Mouse (Mus musculus) hindbrain, embryonic 14.5 days (tissue): ENCODE results near the gene Rgs13. TPM values are rescaled to one million over a fixed set of nuclear protein-coding genes. Genes with fewer than 3 reads are reported as not detected.

ENCODE experiments used
- ATAC-seq: fragments of 200-750 bp; cut with Nextera tagmentation; 2 replicates; pipeline ENCODE4 v1.8.0; 2017; ENCODE audit warnings: moderate number of reproducible peaks, mild to moderate bottlenecking, moderate TSS enrichment, moderate library complexity; ENCODE audit not compliant: low FRiP score
- DNase-seq: peaks from one replicate; pipeline ENCODE4 v3.0.0-alpha.2; 2015; ENCODE audit warnings: low spot score
- H3K27ac ChIP-seq: fragments of 300-500 bp; sonication (generic); 2 replicates; pipeline ENCODE4 v1.5.1; 2014; ENCODE audit warnings: mild to moderate bottlenecking, moderate library complexity
- H3K27me3 ChIP-seq: fragments of 300-500 bp; sonication (generic); 2 replicates; pipeline ENCODE4 v1.6.1; 2014; ENCODE audit warnings: mild to moderate bottlenecking, low read length, mixed read lengths; ENCODE audit not compliant: control insufficient read depth, insufficient read depth
- H3K36me3 ChIP-seq: fragments of 300-500 bp; sonication (generic); replicated peaks from 2 replicates; pipeline ENCODE4 v1.6.1; 2014; ENCODE audit not compliant: control insufficient read depth, insufficient read depth
- H3K4me1 ChIP-seq: fragments of 300-500 bp; sonication (generic); replicated peaks from 2 replicates; pipeline ENCODE4 v1.6.1; 2014; ENCODE audit warnings: antibody characterized with exemption, low read length, mixed read lengths; ENCODE audit not compliant: control insufficient read depth, insufficient read depth
- H3K4me2 ChIP-seq: fragments of 300-500 bp; sonication (generic); replicated peaks from 2 replicates; pipeline ENCODE4 v1.6.1; 2014; ENCODE audit warnings: mild to moderate bottlenecking, moderate library complexity
- H3K4me3 ChIP-seq: fragments of 300-500 bp; sonication (generic); replicated peaks from 2 replicates; pipeline ENCODE4 v1.5.1; 2014; ENCODE audit warnings: mild to moderate bottlenecking, low read length
- H3K9ac ChIP-seq: fragments of 300-500 bp; sonication (generic); 2 replicates; pipeline ENCODE4 v1.6.1; 2014
- H3K9me3 ChIP-seq: fragments of 300-500 bp; sonication (generic); 2 replicates; pipeline ENCODE4 v1.6.1; 2016; ENCODE audit warnings: low read length; ENCODE audit not compliant: control insufficient read depth
- WGBS: fragments of 180-500 bp; shearing (Covaris S2); extraction: QIAGEN DNeasy Blood & Tissue Kit; methylation state at CpG from one replicate; pipeline ENCODE4 v1.1.7; 2014; 5-methylcytosine and 5-hydroxymethylcytosine counted together
- polyA plus RNA-seq: library from polyadenylated mRNA; unstranded; fragments of >200 nt; fragmentation: Nextera tagmentation; extraction: Ambion mirVana; gene quantifications from 2 replicates; pipeline ENCODE4 v1.2.1, GENCODE M21; 2014

The Rgs13 gene
- polyA plus RNA-seq, 1 experiment from 2014 or later: 0.37 TPM

- ATAC-seq: no peak
- H3K9ac ChIP-seq: no peak overlapping the region
- WGBS: 67% methylated on average over 7 of the region's 7 CpGs
These were observed 9.7 kb upstream of the Rgs13 start for GRCm38 (mm10) chr1:144186655-144187396.

DNA sequence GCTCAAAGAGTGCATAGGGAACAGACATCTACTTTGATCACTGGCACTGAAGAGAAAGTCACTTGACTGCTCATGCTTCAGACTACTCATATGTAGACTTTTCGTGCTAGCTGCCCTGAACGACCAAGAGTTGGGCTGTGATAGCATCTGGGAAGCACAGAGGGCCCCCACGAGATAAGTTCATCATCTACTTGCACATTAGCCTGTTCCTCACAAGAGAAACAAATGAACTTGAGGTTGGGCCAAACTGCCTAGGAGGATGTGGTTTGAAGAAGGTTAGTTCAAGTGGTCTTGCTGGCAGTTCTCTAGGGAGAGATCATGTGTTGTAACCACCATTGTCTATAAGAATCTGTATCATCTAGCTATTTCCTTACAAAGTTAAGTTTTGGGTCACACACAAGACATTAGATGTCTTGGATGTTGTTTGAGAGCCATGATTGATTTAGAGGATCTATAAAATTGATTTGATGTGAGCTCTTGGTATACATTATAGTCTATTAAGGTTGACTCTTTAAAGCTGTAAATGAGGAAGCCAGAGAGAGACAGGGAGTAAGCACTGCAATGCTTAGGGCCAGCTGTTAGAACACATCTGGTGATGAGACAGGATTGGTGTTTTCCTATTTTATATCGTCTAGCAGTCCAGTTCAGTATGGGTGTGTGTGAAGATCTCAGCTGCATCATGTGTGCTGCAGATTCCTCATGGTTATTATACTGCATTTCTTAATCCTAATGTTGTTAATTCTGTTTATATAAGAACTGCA lies 8.0 kb upstream of the Rgs13 start:
- H3K36me3 ChIP-seq: no peaks in the 10 kb centered on the region
- WGBS: 87% methylated on average over 4 of the region's 4 CpGs
- no peak for DNase-seq
- H3K4me3 ChIP-seq: no peak overlapping the region
- H3K9me3 ChIP-seq: no peaks in the 10 kb centered on the region
- H3K4me1 ChIP-seq: no peaks in the 10 kb centered on the region; the same call in 1 of the 2 replicates
- H3K27me3 ChIP-seq: no peaks in the 10 kb centered on the region
- ATAC-seq: no peak
- H3K27ac ChIP-seq: no peak overlapping the region
- no peak overlapping the region for H3K9ac ChIP-seq
- no peak overlapping the region for H3K4me2 ChIP-seq

More at GRCm38 (mm10) chr1:144186655-144187396, 9.7 kb upstream of the Rgs13 start:
- H3K27me3 ChIP-seq: no peaks in the 10 kb centered on the region
- H3K4me3 ChIP-seq: no peak overlapping the region
- no peaks in the 10 kb centered on the region for H3K9me3 ChIP-seq
- no peak overlapping the region for H3K27ac ChIP-seq
- no peak overlapping the region for H3K4me2 ChIP-seq
- no peaks in the 10 kb centered on the region; the same call in 1 of the 2 replicates for H3K4me1 ChIP-seq
- DNase-seq: no peak
- no peaks in the 10 kb centered on the region for H3K36me3 ChIP-seq

GRCm38 (mm10) chr1:144183622-144184021 lies 6.5 kb upstream of the Rgs13 start:
- Histone ChIP-seq H3K9me3 (no peaks in the 10 kb centered on the region), H3K4me2 (no peak overlapping the region), H3K27me3 (no peaks in the 10 kb centered on the region), H3K27ac (no peak overlapping the region), H3K36me3 (no peaks in the 10 kb centered on the region), H3K4me1 (no peaks in the 10 kb centered on the region), H3K4me3 (no peak overlapping the region), H3K9ac (no peak overlapping the region)
- ATAC-seq (no peak), DNase-seq (no peak)

GRCm38 (mm10) chr1:144179559-144179958 lies 2.4 kb upstream of the Rgs13 start:
- Histone ChIP-seq H3K36me3 (no peaks in the 10 kb centered on the region), H3K27me3 (no peaks in the 10 kb centered on the region), H3K27ac (no peak overlapping the region), H3K9me3 (no peaks in the 10 kb centered on the region), H3K4me1 (no peaks in the 10 kb centered on the region), H3K4me3 (no peak overlapping the region), H3K9ac (no peak overlapping the region), H3K4me2 (no peak overlapping the region)
- WGBS: 93% methylated on average over 4 of the region's 4 CpGs
- no peak for ATAC-seq
- DNase-seq: no peak

DNA sequence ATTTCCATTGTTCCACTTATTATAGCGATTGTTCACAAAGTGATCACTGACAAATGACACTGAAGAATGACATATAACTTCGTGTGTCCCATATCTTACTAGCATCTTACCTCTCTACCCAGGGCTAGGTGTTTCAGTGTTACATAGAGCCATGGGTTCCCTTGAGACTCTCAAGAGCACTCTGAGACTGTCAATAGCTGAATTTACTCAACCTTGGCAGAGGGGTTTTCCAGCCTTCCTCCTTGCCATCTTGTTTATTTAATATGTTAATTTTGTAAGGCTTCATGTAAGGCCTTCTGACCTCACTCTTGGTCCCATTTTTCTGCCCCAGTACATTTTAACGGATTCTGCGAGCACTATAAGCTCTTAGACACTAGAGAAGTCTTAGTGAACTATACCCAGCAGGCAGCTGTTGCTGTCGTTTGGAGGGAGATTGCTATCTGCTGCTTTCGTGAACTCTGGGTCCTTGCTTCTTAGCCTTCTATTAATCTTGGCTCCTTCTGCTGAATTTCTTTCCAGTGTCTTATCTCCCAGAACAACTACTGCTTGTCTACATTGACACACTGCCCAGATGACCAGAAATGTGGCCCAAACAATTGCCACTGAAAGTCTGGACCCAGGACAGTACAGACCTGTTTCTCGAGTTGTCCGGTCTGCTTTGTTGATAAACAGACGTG lies 1.2 kb upstream of the Rgs13 start:
- no peak overlapping the region for H3K27ac ChIP-seq
- H3K4me1 ChIP-seq: no peaks in the 10 kb centered on the region
- no peak overlapping the region for H3K4me3 ChIP-seq
- no peak overlapping the region for H3K4me2 ChIP-seq
- H3K36me3 ChIP-seq: no peaks in the 10 kb centered on the region
- DNase-seq: no peak
- no peak for ATAC-seq
- WGBS: 75% methylated on average over 9 of the region's 9 CpGs
- H3K27me3 ChIP-seq: no peaks in the 10 kb centered on the region
- H3K9ac ChIP-seq: no peak overlapping the region
- no peaks in the 10 kb centered on the region for H3K9me3 ChIP-seq

DNA sequence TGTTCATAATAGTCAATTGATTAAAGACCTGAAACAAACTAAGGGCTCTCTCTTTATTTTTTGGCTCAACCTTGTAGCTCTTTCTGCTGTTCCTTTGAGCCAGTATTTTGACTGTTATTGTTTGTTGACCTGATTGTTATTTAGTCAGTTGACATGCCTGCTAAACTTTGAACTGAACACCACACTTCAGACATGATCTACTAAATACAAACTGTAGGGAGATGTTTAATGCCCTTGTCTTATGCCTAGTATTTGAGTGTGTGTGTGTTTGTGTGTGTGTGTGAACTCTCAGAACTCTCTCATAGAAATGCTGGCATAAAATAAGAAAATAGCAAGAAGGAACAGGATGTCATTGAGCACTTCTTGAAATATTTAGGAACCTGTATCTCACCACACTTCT lies 448 bp upstream of the Rgs13 start:
- no peaks in the 10 kb centered on the region for H3K36me3 ChIP-seq
- H3K27ac ChIP-seq: no peak overlapping the region
- H3K27me3 ChIP-seq: no peaks in the 10 kb centered on the region
- no peak overlapping the region for H3K4me3 ChIP-seq
- H3K4me1 ChIP-seq: no peaks in the 10 kb centered on the region
- DNase-seq: no peak
- no peaks in the 10 kb centered on the region for H3K9me3 ChIP-seq
- H3K9ac ChIP-seq: no peak overlapping the region
- no peak overlapping the region for H3K4me2 ChIP-seq
- ATAC-seq: no peak

DNA sequence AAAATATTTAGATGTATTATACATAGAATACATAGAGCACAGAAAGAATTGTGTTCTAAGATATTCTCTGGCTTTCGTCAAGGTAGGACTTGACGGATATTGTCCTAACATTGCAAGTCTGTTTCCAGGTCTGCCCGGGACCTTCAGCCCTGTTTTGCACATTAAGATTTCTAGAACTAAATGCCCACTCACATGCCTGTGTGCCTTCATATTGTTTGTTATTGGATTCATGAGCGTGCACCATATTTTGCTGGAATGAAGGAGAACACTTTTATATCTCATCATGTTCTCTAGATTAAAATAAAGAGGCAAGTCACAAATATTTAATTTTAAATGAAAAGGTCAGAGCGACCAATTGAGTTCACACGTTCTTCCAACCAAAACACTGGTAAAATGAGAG lies 2.4 kb downstream of the Rgs13 start:
- Histone ChIP-seq H3K9ac (no peak overlapping the region), H3K4me3 (no peak overlapping the region), H3K27me3 (no peaks in the 10 kb centered on the region), H3K4me2 (no peak overlapping the region), H3K36me3 (no peaks in the 10 kb centered on the region), H3K4me1 (no peaks in the 10 kb centered on the region), H3K9me3 (no peaks in the 10 kb centered on the region), H3K27ac (no peak overlapping the region)
- ATAC-seq (no peak), DNase-seq (no peak)
- WGBS: 92% methylated on average over 6 of the region's 6 CpGs

- WGBS: 74% methylated on average over 2 of the region's 2 CpGs
- Histone ChIP-seq H3K4me2 (no peak overlapping the region), H3K4me1 (no peaks in the 10 kb centered on the region), H3K9ac (no peak overlapping the region), H3K27ac (no peak overlapping the region), H3K27me3 (no peaks in the 10 kb centered on the region), H3K9me3 (no peaks in the 10 kb centered on the region), H3K36me3 (no peaks in the 10 kb centered on the region), H3K4me3 (no peak overlapping the region)
- DNase-seq (no peak), ATAC-seq (no peak)
These were observed 3.6 kb downstream of the Rgs13 start for GRCm38 (mm10) chr1:144173568-144174036.

- no peaks in the 10 kb centered on the region for H3K27me3 ChIP-seq
- no peaks in the 10 kb centered on the region for H3K4me1 ChIP-seq
- no peaks in the 10 kb centered on the region for H3K36me3 ChIP-seq
- ATAC-seq (no peak), DNase-seq (no peak)
- 67% methylated on average over 4 of the region's 4 CpGs for WGBS
- no peak overlapping the region for H3K9ac ChIP-seq
- no peaks in the 10 kb centered on the region for H3K9me3 ChIP-seq
- H3K4me3 ChIP-seq: no peak overlapping the region
- no peak overlapping the region for H3K4me2 ChIP-seq
- H3K27ac ChIP-seq: no peak overlapping the region
These were observed 8.3 kb downstream of the Rgs13 start for GRCm38 (mm10) chr1:144168921-144169320.
